Mouse (Mus musculus) left cerebral cortex, adult 9 months (tissue): ENCODE data around the gene Cfap161.
A peak's percentile ranks its signal among the peaks of the same experiment; 100 is the strongest.

Experiments used
- DNase-seq, 2 experiments: peaks; one replicate each; pipeline ENCODE4 v3.0.0; 2022; ENCODE audit warnings: low spot score in 2 of 2

Cfap161 gene

GRCm38 (mm10) chr7:83794705-83795104, at the start of gene Cfap161:
Gene Cfap161 (minus strand): TSS chr7:83794880.
- no peak for DNase-seq

GRCm38 (mm10) chr7:83842486-83843259, 48.0 kb upstream of the Cfap161 start:
- DNase-seq, result no peak

- DNase-seq, result no peak
Observed at GRCm38 (mm10) chr7:83840076-83840475, 45.4 kb upstream of the Cfap161 start.

- DNase-seq, result no peak
Observed at GRCm38 (mm10) chr7:83838525-83839224, 44.0 kb upstream of the Cfap161 start.

- no peak for DNase-seq
Observed at GRCm38 (mm10) chr7:83829355-83829754, 34.7 kb upstream of the Cfap161 start.

- no peak for DNase-seq
Observed at GRCm38 (mm10) chr7:83827402-83828076, 32.9 kb upstream of the Cfap161 start.

GRCm38 (mm10) chr7:83826808-83827207, 32.1 kb upstream of the Cfap161 start:
- DNase-seq, result no peak

GRCm38 (mm10) chr7:83821951-83822350, 27.3 kb upstream of the Cfap161 start:
- DNase-seq, result no peak

GRCm38 (mm10) chr7:83816886-83817285, 22.2 kb upstream of the Cfap161 start:
- DNase-seq, result no peak

GRCm38 (mm10) chr7:83815646-83816045, 21.0 kb upstream of the Cfap161 start:
- DNase-seq, result peak in 1 of 2 experiments; percentile 43

GRCm38 (mm10) chr7:83813993-83814392, 19.3 kb upstream of the Cfap161 start:
- no peak for DNase-seq

- DNase-seq, result no peak
Observed at GRCm38 (mm10) chr7:83813465-83813864, 18.8 kb upstream of the Cfap161 start.

GRCm38 (mm10) chr7:83813016-83813415, 18.3 kb upstream of the Cfap161 start:
- DNase-seq, result no peak

- no peak for DNase-seq
Observed at GRCm38 (mm10) chr7:83812581-83812980, 17.9 kb upstream of the Cfap161 start.

- DNase-seq, result peak in 1 of 2 experiments; percentile 31
Observed at GRCm38 (mm10) chr7:83811916-83812315, 17.2 kb upstream of the Cfap161 start.

- DNase-seq, result no peak
Observed at GRCm38 (mm10) chr7:83811461-83811860, 16.8 kb upstream of the Cfap161 start.

- no peak for DNase-seq
Observed at GRCm38 (mm10) chr7:83810141-83811100, 15.7 kb upstream of the Cfap161 start.

GRCm38 (mm10) chr7:83809715-83810114, 15.0 kb upstream of the Cfap161 start:
- no peak for DNase-seq

GRCm38 (mm10) chr7:83809060-83809459, 14.4 kb upstream of the Cfap161 start:
- DNase-seq, result peak in 1 of 2 experiments; percentile 81

- no peak for DNase-seq
Observed at GRCm38 (mm10) chr7:83806934-83807333, 12.3 kb upstream of the Cfap161 start.

GRCm38 (mm10) chr7:83803777-83804176, 9.1 kb upstream of the Cfap161 start:
- DNase-seq, result no peak
